Mouse (Mus musculus): ENCODE results near the gene 1300017J02Rik. TPM values are rescaled to one million over a fixed set of nuclear protein-coding genes. Genes with fewer than 3 reads are reported as not detected.
"Not testable (repeated sequence)": the region's sequence is repeated elsewhere in the genome, so short reads cannot be mapped to it uniquely, and the experiment has no call there.

Gene 1300017J02Rik
- 1.5 and 1.6 TPM in 2 replicates for polyA plus RNA-seq (2015; fragmentation: Nextera tagmentation; extraction: Ambion mirVana)

DNA sequence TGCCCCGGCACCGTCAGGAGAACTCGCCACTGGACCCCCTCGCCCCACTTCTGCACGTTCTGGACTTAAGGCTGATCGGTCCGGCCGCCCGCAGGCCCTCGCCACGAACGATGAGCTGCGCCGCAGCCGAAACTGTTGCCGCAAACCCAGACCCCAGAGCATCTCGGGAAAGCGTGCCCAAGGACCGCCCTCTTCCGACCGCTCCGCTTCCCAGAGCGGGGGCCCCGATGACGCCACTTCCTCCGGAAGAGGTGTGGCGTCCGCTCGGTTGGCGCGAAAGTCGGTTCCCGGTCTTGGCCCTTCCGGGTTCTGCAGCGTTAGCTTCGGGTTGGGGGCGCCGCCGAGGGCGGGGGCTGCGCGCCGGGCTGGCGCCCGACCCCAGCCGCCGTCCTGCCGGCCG is at the start of gene 1300017J02Rik, which contains the start of gene Topbp1:
1300017J02Rik (minus strand) TSS at position 156 of the 400 bp plus-strand sequence.
Topbp1 (plus strand) TSS at position 289 of the 400 bp plus-strand sequence.
- peaks cover 29% of the 10 kb centered on the region for H3K4me1 ChIP-seq (replicated peaks)
- peaks cover 18% of the 10 kb centered on the region for H3K36me3 ChIP-seq
- peak within 1 kb of the TSS; percentile 91 for H3K4me3 ChIP-seq (replicated peaks)
- peak within 1 kb of the TSS; percentile 86 for H3K27ac ChIP-seq
- H3K9ac ChIP-seq (replicated peaks) = peak within 1 kb of the TSS; percentile 86
- H3K27me3 ChIP-seq = no peaks in the 10 kb centered on the region
- ATAC-seq = peak; percentile 98
- peak within 1 kb of the TSS; percentile 87 for H3K4me2 ChIP-seq (replicated peaks)
- no peaks in the 10 kb centered on the region for H3K9me3 ChIP-seq
- WGBS = under 1% methylated on average over 49 of the region's 49 CpGs

DNA sequence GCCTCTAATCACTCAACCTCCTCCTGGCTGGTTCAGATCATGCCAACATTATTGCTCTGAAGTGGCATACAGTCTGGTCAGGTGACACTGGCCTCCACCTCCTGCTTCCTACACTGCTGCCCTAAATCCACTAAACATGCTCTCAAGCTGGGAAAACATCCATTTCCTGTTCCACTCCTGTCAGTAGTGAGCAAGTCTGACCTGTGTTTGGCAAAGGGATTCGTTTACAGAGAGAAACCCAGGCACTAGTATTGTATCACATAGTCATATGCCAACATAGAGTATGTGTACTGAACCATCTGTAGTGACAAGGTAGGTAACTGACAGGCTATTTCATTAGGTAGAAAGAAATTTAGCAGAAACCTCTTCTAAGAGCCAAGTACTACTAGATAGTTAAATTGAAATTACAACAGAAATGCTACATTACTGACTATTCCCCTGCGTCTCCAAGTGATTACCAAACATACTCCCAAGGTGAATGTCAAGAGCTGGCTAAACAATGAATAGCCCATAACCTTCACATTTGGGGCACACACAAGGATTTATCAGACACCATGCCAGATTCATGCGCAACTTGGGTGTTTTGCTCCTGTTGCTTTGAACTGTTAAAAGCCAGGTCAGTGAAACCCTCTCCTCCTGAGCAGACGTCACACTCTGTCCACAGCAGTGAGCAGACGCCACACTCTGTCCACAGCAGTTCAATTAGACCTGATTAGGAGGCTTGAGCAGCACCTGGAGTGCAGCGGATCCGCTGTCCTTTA is 48.8 kb upstream of the 1300017J02Rik start:
- not testable (repeated sequence) for ATAC-seq; H3K9ac ChIP-seq (replicated peaks); H3K4me2 ChIP-seq (replicated peaks); H3K27ac ChIP-seq; H3K9me3 ChIP-seq; H3K4me3 ChIP-seq (replicated peaks); H3K4me1 ChIP-seq (replicated peaks); H3K27me3 ChIP-seq
- WGBS = 88% methylated on average over 7 of the region's 7 CpGs
- peaks cover 45% of the 10 kb centered on the region for H3K36me3 ChIP-seq

DNA sequence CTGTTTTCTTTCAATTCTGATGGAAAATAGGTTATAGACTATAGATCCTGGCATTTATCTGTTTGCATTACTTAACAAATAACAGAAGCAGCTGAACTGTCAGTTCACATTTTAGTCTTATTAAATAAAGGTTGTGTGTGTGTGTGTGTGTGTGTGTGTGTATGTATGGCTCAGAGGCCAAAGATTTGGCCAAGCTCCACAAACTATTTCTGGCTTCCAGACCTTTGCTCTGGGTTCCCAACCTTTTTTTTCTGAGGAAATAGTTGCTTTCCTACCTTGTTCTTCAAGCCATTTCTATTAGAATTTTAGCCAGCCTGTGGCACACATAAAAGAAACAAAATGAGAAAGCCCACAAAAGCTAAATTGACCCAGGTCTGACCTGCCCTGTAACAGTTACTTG is 43.9 kb upstream of the 1300017J02Rik start:
- H3K4me3 ChIP-seq (replicated peaks) = no peak overlapping the region
- H3K36me3 ChIP-seq = peaks cover 47% of the 10 kb centered on the region
- H3K9me3 ChIP-seq = no peaks in the 10 kb centered on the region
- no peaks in the 10 kb centered on the region for H3K4me1 ChIP-seq (replicated peaks)
- no peaks in the 10 kb centered on the region for H3K27me3 ChIP-seq
- ATAC-seq = no peak
- no peak overlapping the region for H3K27ac ChIP-seq
- H3K9ac ChIP-seq (replicated peaks) = no peak overlapping the region
- H3K4me2 ChIP-seq (replicated peaks) = no peak overlapping the region

DNA sequence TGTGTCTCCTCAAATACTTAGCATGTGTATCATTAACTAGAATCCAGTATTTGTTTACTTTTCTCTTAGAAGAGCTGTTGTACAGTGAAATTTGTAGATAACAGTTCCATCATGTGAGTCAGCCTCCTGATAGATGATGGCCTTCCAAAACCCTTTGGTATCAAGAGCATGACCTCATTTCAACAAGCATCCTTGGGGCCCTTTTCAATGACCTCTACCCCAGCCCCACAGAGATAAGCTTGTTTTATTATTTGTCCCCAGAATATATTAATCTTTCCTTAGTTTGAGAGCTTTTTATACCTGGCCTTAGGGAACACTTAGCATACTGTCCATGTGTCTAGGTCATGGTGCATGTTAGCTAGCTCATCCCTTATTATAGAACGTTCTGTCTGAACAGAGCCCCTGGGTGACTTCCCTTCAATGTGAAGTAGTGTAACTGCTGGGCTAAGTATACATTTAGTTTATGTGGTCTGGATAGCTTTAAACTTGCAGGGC is 43.2 kb upstream of the 1300017J02Rik start:
- Histone ChIP-seq H3K4me3 (replicated peaks) (no peak overlapping the region), H3K4me1 (replicated peaks) (no peaks in the 10 kb centered on the region), H3K27me3 (no peaks in the 10 kb centered on the region), H3K9ac (replicated peaks) (no peak overlapping the region), H3K4me2 (replicated peaks) (no peak overlapping the region), H3K27ac (no peak overlapping the region), H3K9me3 (no peaks in the 10 kb centered on the region), H3K36me3 (peaks cover 53% of the 10 kb centered on the region)
- 79% methylated on average over 1 of the region's 1 CpGs for WGBS
- ATAC-seq = no peak

DNA sequence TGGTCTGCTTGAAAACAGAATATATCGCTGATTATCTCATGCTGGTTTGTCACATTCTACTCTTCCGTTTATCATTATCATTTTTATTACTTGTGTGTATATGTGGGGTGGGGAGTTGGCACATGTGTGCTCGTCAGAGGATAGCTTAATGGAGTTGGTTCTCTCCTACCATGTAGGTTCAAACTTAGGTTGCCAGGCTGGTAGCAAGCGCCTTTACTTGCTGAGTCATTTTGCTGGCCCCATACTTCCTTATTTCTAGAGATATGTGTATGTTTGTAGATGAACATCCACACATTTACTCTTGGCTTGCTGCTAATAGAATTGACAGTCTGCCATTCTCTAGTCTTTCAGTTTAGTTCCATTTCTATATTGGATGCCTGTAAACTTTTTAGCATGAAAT is 42.2 kb upstream of the 1300017J02Rik start:
- H3K9ac ChIP-seq (replicated peaks) = no peak overlapping the region
- H3K27me3 ChIP-seq = no peaks in the 10 kb centered on the region
- H3K4me3 ChIP-seq (replicated peaks) = no peak overlapping the region
- 93% methylated on average over 4 of the region's 4 CpGs for WGBS
- no peaks in the 10 kb centered on the region for H3K4me1 ChIP-seq (replicated peaks)
- no peak overlapping the region for H3K27ac ChIP-seq
- peaks cover 56% of the 10 kb centered on the region for H3K36me3 ChIP-seq
- no peak overlapping the region for H3K4me2 ChIP-seq (replicated peaks)
- no peak for ATAC-seq
- no peaks in the 10 kb centered on the region for H3K9me3 ChIP-seq

DNA sequence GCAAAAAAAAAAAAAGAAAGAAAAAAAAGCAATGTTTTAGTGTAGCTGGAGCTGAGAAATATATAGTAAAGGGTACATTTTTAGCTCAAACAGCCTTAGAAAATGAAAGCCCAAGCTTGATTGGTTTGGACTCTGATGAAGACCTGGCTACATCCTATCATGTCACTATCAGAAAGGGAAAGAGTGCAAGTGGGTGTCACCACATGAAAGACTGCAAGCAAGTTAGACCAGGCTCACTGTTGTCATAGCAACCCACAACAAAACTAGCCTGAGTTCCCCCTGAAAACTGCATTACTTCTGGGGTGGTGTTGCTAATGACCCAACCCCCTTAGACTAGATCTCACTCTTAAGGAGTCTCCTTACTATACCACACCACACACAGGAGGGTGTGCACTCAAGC is 32.0 kb upstream of the 1300017J02Rik start:
- H3K4me1 ChIP-seq (replicated peaks) = no peaks in the 10 kb centered on the region
- ATAC-seq = no peak
- H3K4me2 ChIP-seq (replicated peaks) = no peak overlapping the region
- peaks cover 74% of the 10 kb centered on the region for H3K36me3 ChIP-seq
- H3K27ac ChIP-seq = no peak overlapping the region
- no peaks in the 10 kb centered on the region for H3K27me3 ChIP-seq
- no peak overlapping the region for H3K9ac ChIP-seq (replicated peaks)
- H3K4me3 ChIP-seq (replicated peaks) = no peak overlapping the region
- H3K9me3 ChIP-seq = no peaks in the 10 kb centered on the region

DNA sequence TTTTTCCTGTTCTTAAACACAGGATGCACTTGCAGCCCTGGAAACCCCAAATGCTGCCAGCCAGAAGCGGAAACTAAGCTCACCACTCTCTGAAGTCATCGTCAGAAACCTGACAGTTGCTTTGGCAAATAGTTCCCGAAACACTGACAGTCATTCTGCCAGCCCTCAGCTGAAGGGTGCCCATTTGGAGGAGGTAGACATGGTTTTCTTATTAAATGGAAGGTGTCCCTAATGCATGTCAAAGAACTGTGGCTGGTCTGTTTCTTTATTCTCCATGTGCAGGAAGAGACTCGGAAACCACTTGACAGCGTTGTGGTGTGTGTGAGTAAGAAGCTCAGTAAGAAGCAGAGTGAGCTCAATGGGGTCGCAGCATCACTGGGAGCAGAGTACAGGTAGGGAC is 27.8 kb upstream of the 1300017J02Rik start:
- no peak for ATAC-seq
- no peak overlapping the region for H3K4me2 ChIP-seq (replicated peaks)
- H3K9me3 ChIP-seq = no peaks in the 10 kb centered on the region
- no peak overlapping the region for H3K27ac ChIP-seq
- 95% methylated on average over 6 of the region's 6 CpGs for WGBS
- H3K27me3 ChIP-seq = no peaks in the 10 kb centered on the region
- H3K36me3 ChIP-seq = peaks cover 74% of the 10 kb centered on the region
- no peak overlapping the region for H3K4me3 ChIP-seq (replicated peaks)
- H3K9ac ChIP-seq (replicated peaks) = no peak overlapping the region
- no peaks in the 10 kb centered on the region for H3K4me1 ChIP-seq (replicated peaks)

- no peaks in the 10 kb centered on the region for H3K27me3 ChIP-seq
- 95% methylated on average over 9 of the region's 9 CpGs for WGBS
- ATAC-seq = no peak
- no peak overlapping the region for H3K4me3 ChIP-seq (replicated peaks)
- no peak overlapping the region for H3K27ac ChIP-seq
- H3K9me3 ChIP-seq = no peaks in the 10 kb centered on the region
- H3K36me3 ChIP-seq = peaks cover 77% of the 10 kb centered on the region
- H3K9ac ChIP-seq (replicated peaks) = no peak overlapping the region
- no peak overlapping the region for H3K4me2 ChIP-seq (replicated peaks)
- H3K4me1 ChIP-seq (replicated peaks) = no peaks in the 10 kb centered on the region
Measured at GRCm38 (mm10) chr9:103326449-103326848, 21.6 kb upstream of the 1300017J02Rik start.

- Histone ChIP-seq H3K4me2 (replicated peaks) (no peak overlapping the region), H3K4me1 (replicated peaks) (no peaks in the 10 kb centered on the region), H3K27me3 (no peaks in the 10 kb centered on the region), H3K9me3 (no peaks in the 10 kb centered on the region), H3K4me3 (replicated peaks) (no peak overlapping the region), H3K27ac (no peak overlapping the region), H3K9ac (replicated peaks) (no peak overlapping the region), H3K36me3 (peaks cover 85% of the 10 kb centered on the region)
- 93% methylated on average over 1 of the region's 2 CpGs for WGBS
- no peak for ATAC-seq
Measured at GRCm38 (mm10) chr9:103324678-103325077, 19.8 kb upstream of the 1300017J02Rik start.

DNA sequence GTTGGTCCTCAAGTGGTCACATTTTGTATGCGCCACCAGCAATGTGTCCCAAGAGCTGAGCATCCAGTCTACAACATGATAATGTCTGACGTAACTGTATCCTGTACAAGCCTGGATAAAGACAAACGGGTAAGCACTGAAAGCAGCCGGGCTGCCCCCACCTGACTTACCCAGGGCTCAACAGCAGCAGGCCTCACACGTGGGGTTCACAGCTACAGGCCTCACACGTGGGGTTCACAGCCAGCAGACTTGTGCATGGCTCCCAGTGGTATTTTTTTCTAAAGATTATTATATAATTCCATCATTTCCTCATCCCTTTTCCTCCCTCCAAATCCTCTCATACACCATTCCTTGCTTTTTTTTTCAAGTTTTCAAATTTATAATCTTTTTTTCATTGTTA is 5.0 kb upstream of the 1300017J02Rik start:
- Histone ChIP-seq H3K27ac (no peak overlapping the region), H3K4me1 (replicated peaks) (peaks cover 23% of the 10 kb centered on the region), H3K4me2 (replicated peaks) (no peak overlapping the region), H3K27me3 (no peaks in the 10 kb centered on the region), H3K9ac (replicated peaks) (no peak overlapping the region), H3K4me3 (replicated peaks) (no peak overlapping the region), H3K36me3 (peaks cover 51% of the 10 kb centered on the region), H3K9me3 (no peaks in the 10 kb centered on the region)
- 92% methylated on average over 6 of the region's 6 CpGs for WGBS
- no peak for ATAC-seq

DNA sequence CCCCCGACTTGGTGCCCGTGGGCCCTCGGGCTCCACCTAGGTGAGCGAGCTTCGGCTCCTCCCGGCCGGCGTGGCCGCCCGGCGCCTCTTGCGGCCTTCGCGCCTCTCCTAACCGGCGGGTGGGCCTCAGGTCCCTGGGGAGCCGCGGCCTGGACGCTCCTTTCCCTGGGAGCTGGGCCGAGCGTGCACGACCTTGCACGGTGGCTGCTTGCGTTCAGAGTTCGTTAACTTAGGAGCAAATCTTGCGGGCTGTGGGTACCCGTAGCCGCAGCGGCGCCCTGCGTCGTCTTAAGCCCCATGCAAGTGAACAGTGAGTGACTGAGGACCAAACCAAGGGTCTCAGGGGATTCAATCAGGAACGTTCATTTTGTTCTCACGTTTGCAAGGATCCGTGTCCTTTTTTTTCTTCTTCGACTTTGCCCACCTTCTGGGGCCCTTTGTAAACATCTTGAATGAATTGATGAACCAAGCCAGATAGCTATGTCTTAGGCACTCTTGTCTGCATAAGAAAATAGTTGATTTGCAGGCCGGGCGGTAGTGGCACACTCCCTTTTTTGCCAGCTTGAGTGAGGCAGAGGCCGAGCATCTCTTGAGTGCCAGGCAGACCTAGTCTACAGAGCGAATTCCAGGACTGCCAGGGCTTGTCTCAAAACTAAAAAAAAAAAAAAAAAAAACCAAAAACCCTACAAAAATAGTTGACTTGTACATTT is 605 bp upstream of the 1300017J02Rik start:
- H3K4me1 ChIP-seq (replicated peaks) = peaks cover 29% of the 10 kb centered on the region
- H3K4me3 ChIP-seq (replicated peaks) = peak overlapping the region; percentile 91
- WGBS = under 1% methylated on average over 40 of the region's 40 CpGs
- ATAC-seq = peak; percentile 83
- H3K9ac ChIP-seq (replicated peaks) = peak overlapping the region; percentile 78
- H3K4me2 ChIP-seq (replicated peaks) = peak overlapping the region; percentile 87
- no peaks in the 10 kb centered on the region for H3K27me3 ChIP-seq
- peaks cover 20% of the 10 kb centered on the region for H3K36me3 ChIP-seq
- H3K27ac ChIP-seq = peak overlapping the region; percentile 86; the same call in 1 of the 2 replicates
- no peaks in the 10 kb centered on the region for H3K9me3 ChIP-seq

DNA sequence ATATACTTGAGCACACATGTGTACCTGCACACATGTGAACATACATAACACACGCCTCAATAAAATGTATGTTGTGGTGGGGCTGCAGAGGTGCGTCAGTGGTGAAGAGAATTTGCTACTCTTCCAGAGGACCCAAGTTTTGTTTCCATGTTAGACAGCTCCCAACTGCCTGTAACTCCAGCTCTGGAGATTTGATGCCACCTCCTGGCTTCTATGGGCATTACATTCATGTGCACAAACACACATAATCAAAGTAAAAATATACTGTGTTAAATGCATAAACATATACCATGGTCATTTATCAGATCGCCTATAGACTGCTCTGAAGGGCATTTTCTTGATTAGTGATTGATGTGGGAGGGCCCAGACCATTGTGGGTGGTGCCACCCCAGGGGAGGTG is 2.2 kb downstream of the 1300017J02Rik start:
- H3K4me3 ChIP-seq (replicated peaks) = no peak overlapping the region
- H3K4me2 ChIP-seq (replicated peaks) = no peak overlapping the region
- WGBS = 58% methylated on average over 3 of the region's 3 CpGs
- no peaks in the 10 kb centered on the region for H3K36me3 ChIP-seq
- no peak overlapping the region for H3K9ac ChIP-seq (replicated peaks)
- H3K27me3 ChIP-seq = no peaks in the 10 kb centered on the region
- 0 out of 2 replicates have a peak, but pooled peaks have one; percentile 22 for ATAC-seq
- H3K4me1 ChIP-seq (replicated peaks) = peaks cover 26% of the 10 kb centered on the region
- no peak overlapping the region for H3K27ac ChIP-seq
- no peaks in the 10 kb centered on the region for H3K9me3 ChIP-seq
